Mouse (Mus musculus) limb, embryonic 15.5 days (tissue): ENCODE measurements around the gene Hsd11b1. TPM values are rescaled to one million over a fixed set of nuclear protein-coding genes. Genes with fewer than 3 reads are reported as not detected.
A peak's percentile ranks its signal among the peaks of the same experiment; 100 is the strongest.

ENCODE experiments used
- ATAC-seq: fragments of 200-750 bp; cut with Nextera tagmentation; 2 replicates; pipeline ENCODE4 v1.8.0; 2017; ENCODE audit warnings: low read depth, moderate TSS enrichment; ENCODE audit not compliant: insufficient number of reproducible peaks, low FRiP score, low TSS enrichment
- H3K27ac ChIP-seq: fragments of 300-500 bp; sonication (generic); 2 replicates; pipeline ENCODE4 v1.5.1; 2015; ENCODE audit warnings: moderate library complexity, mild to moderate bottlenecking, inconsistent platforms
- H3K27me3 ChIP-seq: fragments of 300-500 bp; sonication (generic); 2 replicates; pipeline ENCODE4 v1.6.1; 2015; ENCODE audit warnings: inconsistent platforms
- H3K36me3 ChIP-seq: fragments of 300-500 bp; sonication (generic); 2 replicates; pipeline ENCODE4 v1.6.1; 2015; ENCODE audit warnings: inconsistent platforms
- H3K4me1 ChIP-seq: fragments of 300-500 bp; sonication (generic); 2 replicates; pipeline ENCODE4 v1.6.1; 2015; ENCODE audit warnings: inconsistent platforms
- H3K4me2 ChIP-seq: fragments of 300-500 bp; sonication (generic); 2 replicates; pipeline ENCODE4 v1.6.1; 2015; ENCODE audit warnings: mild to moderate bottlenecking, inconsistent platforms
- H3K4me3 ChIP-seq: fragments of 300-500 bp; sonication (generic); 2 replicates; pipeline ENCODE4 v1.5.1; 2015; ENCODE audit warnings: mild to moderate bottlenecking, inconsistent platforms
- H3K9ac ChIP-seq: fragments of 300-500 bp; sonication (generic); 2 replicates; pipeline ENCODE4 v1.6.1; 2015; ENCODE audit warnings: inconsistent platforms
- H3K9me3 ChIP-seq: fragments of 300-500 bp; sonication (generic); 2 replicates; pipeline ENCODE4 v1.6.1; 2016; ENCODE audit warnings: inconsistent platforms
- WGBS: fragments of 180-500 bp; shearing (Covaris S2); methylation state at CpG from one replicate; pipeline ENCODE4 v1.1.7; 2015; 5-methylcytosine and 5-hydroxymethylcytosine counted together
- polyA plus RNA-seq: library from polyadenylated mRNA; unstranded; fragments of >200 nt; fragmentation: Nextera tagmentation; extraction: Ambion mirVana; gene quantifications from 2 replicates; pipeline ENCODE4 v1.2.1, GENCODE M21; 2015

Gene Hsd11b1
- polyA plus RNA-seq, 1 experiment from 2014 or later = 6.8 TPM

- ATAC-seq = no peak
- Histone ChIP-seq H3K27ac (no peak overlapping the region), H3K4me2 (no peak overlapping the region), H3K4me3 (no peak overlapping the region), H3K36me3 (no peaks in the 10 kb centered on the region), H3K4me1 (no peaks in the 10 kb centered on the region), H3K27me3 (no peaks in the 10 kb centered on the region), H3K9ac (no peak overlapping the region), H3K9me3 (no peaks in the 10 kb centered on the region)
- WGBS = 67% methylated on average over 5 of the region's 5 CpGs
Measured at GRCm38 (mm10) chr1:193214053-193214452, 49.8 kb downstream of the Hsd11b1 start.

DNA sequence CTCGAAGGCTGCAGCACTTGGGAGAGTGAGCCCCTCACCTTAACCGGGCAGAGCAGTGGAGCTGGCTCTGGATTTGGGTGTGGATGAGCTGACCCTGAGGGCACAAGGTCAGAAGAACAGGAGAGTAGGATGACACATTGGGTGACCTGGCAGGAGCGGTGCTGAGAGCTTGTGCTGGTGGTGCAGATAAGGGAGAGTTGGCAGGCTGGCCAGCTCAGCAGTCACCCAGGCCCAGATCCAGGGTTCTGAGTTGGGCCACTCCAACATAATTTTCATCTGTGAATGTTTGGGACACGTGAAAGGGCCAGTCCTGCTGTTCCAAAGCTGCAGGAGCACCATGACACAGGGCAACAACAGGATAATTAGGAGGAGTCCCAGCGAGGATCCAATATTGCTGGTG is 52.5 kb downstream of the Hsd11b1 start:
- no peak overlapping the region for H3K9ac ChIP-seq
- H3K4me3 ChIP-seq = no peak overlapping the region
- WGBS = 71% methylated on average over 5 of the region's 5 CpGs
- no peak overlapping the region for H3K4me2 ChIP-seq
- no peaks in the 10 kb centered on the region for H3K9me3 ChIP-seq
- no peak for ATAC-seq
- no peaks in the 10 kb centered on the region for H3K4me1 ChIP-seq
- no peak overlapping the region for H3K27ac ChIP-seq
- no peaks in the 10 kb centered on the region for H3K36me3 ChIP-seq
- no peaks in the 10 kb centered on the region for H3K27me3 ChIP-seq

GRCm38 (mm10) chr1:193208178-193208577 is 55.7 kb downstream of the Hsd11b1 start:
- Histone ChIP-seq H3K4me2 (no peak overlapping the region), H3K4me3 (no peak overlapping the region), H3K36me3 (no peaks in the 10 kb centered on the region), H3K27ac (no peak overlapping the region), H3K27me3 (no peaks in the 10 kb centered on the region), H3K4me1 (no peaks in the 10 kb centered on the region), H3K9me3 (no peaks in the 10 kb centered on the region), H3K9ac (no peak overlapping the region)
- ATAC-seq = peak; percentile 36; the same call in 1 of the 2 replicates
- WGBS = 32% methylated on average over 2 of the region's 2 CpGs

DNA sequence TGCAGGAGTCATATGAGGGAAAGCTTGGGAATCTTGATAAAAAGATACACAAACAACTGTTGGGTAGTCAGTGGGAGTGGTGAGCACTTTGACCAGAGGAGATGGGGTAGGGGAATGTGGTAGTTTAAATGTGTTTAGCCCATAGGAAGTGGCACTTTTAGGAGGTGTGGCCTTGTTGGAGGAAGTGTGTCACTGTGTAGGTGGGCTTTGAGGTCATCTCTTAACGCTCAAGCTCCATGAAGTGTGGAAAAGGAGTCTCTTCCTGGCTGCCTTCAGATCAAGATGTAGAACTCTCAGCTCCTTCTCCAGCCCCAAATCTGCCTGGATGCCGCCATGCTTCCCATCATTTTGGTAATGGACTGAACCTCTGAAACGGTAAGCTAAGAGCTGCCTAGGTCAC is 56.4 kb downstream of the Hsd11b1 start, which contains the start of gene Lamb3:
Lamb3 (plus strand) TSS at position 197 of the 400 bp plus-strand sequence.
- Histone ChIP-seq H3K4me2 (no peak within 1 kb of the TSS), H3K4me3 (no peak within 1 kb of the TSS), H3K4me1 (no peaks in the 10 kb centered on the region), H3K9me3 (no peaks in the 10 kb centered on the region), H3K27me3 (no peaks in the 10 kb centered on the region), H3K36me3 (no peaks in the 10 kb centered on the region), H3K27ac (no peak within 1 kb of the TSS), H3K9ac (no peak within 1 kb of the TSS)
- 91% methylated on average over 3 of the region's 3 CpGs for WGBS
- ATAC-seq = no peak

DNA sequence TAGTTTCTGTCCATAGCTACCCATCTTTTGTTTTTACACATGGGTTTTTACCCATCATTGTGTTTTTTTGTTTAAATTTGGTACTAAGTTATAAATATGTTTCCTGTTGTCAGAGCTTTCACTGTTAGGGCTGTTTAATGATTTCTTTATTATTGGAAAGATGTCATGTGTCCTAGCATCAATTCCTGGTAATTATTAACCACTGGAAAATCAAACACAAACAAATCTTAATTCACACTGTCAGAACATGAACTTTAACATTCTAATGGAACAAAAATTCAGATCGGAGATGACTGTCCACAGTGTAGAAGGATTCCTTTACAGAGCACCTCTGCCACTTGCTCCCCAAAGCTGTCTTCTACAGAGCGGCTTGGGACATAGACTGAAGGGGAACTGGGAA is 58.4 kb downstream of the Hsd11b1 start:
- H3K4me3 ChIP-seq = no peak overlapping the region
- H3K9ac ChIP-seq = no peak overlapping the region
- H3K27ac ChIP-seq = no peak overlapping the region
- H3K27me3 ChIP-seq = no peaks in the 10 kb centered on the region
- ATAC-seq = no peak
- 94% methylated on average over 2 of the region's 2 CpGs for WGBS
- no peaks in the 10 kb centered on the region for H3K9me3 ChIP-seq
- H3K4me2 ChIP-seq = no peak overlapping the region
- no peaks in the 10 kb centered on the region for H3K36me3 ChIP-seq
- no peaks in the 10 kb centered on the region for H3K4me1 ChIP-seq

GRCm38 (mm10) chr1:193203821-193204220 is 60.1 kb downstream of the Hsd11b1 start:
- Histone ChIP-seq H3K4me1 (no peaks in the 10 kb centered on the region), H3K4me3 (no peak overlapping the region), H3K9ac (no peak overlapping the region), H3K4me2 (no peak overlapping the region), H3K36me3 (no peaks in the 10 kb centered on the region), H3K27ac (no peak overlapping the region), H3K27me3 (no peaks in the 10 kb centered on the region), H3K9me3 (no peaks in the 10 kb centered on the region)
- WGBS = 38% methylated on average over 2 of the region's 2 CpGs
- no peak for ATAC-seq

GRCm38 (mm10) chr1:193201383-193201778 is 62.5 kb downstream of the Hsd11b1 start, which contains the start of gene Traf3ip3:
TSS of gene Traf3ip3 (minus strand) at chr1:193201703.
- Histone ChIP-seq H3K36me3 (no peaks in the 10 kb centered on the region), H3K9me3 (no peaks in the 10 kb centered on the region), H3K4me2 (no peak within 1 kb of the TSS), H3K4me3 (no peak within 1 kb of the TSS), H3K27ac (no peak within 1 kb of the TSS), H3K9ac (no peak within 1 kb of the TSS), H3K27me3 (no peaks in the 10 kb centered on the region), H3K4me1 (no peaks in the 10 kb centered on the region)
- WGBS = 54% methylated on average over 5 of the region's 5 CpGs
- no peak for ATAC-seq

GRCm38 (mm10) chr1:193200640-193201382 is 63.1 kb downstream of the Hsd11b1 start:
- Histone ChIP-seq H3K9ac (no peak overlapping the region), H3K4me3 (no peak overlapping the region), H3K9me3 (no peaks in the 10 kb centered on the region), H3K27me3 (no peaks in the 10 kb centered on the region), H3K4me1 (no peaks in the 10 kb centered on the region), H3K4me2 (no peak overlapping the region), H3K36me3 (no peaks in the 10 kb centered on the region), H3K27ac (no peak overlapping the region)
- WGBS = 79% methylated on average over 8 of the region's 8 CpGs
- no peak for ATAC-seq

- Histone ChIP-seq H3K9ac (no peak overlapping the region), H3K9me3 (no peaks in the 10 kb centered on the region), H3K36me3 (no peaks in the 10 kb centered on the region), H3K4me3 (no peak overlapping the region), H3K27ac (no peak overlapping the region), H3K4me1 (peaks cover 5% of the 10 kb centered on the region; the same call in 1 of the 2 replicates), H3K27me3 (no peaks in the 10 kb centered on the region), H3K4me2 (no peak overlapping the region)
- 89% methylated on average over 2 of the region's 2 CpGs for WGBS
- ATAC-seq = peak; percentile 17; the same call in 1 of the 2 replicates
Measured at GRCm38 (mm10) chr1:193198312-193198711, 65.6 kb downstream of the Hsd11b1 start.

DNA sequence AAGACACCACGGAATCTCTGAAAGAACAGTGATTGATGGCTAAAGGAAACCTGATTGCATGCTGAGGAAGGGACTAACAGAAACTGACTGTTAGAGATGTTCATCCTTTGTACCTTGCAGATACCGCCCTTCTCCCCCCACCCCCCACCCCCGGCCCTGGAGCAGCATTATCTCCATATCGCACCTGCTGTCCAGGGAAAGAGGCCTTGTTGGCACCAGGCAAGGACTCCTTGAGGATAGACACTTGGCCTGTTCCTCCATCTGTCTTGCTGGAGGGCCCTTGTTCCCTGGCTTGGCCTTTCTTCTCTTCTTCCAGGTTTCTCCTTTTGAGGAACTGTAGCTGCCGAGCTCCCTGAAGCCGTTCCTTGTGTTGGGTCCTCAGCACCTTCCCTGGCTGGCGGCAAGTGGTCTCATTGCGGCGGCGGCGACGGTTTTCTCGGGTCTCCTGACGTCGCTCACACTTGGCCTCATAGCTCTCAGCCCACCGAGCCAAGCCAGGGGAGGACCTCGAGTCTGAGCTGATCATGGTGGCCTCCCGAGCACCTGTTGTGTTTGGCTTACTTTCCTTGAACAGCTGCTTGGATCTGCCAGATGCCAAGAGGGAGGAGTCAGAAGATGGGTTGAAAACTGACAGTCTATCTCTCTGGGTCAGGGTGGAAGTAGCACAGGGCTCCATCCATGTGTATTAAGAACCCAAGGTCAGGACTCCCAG is 66.2 kb downstream of the Hsd11b1 start:
- Histone ChIP-seq H3K4me3 (no peak overlapping the region), H3K9me3 (no peaks in the 10 kb centered on the region), H3K4me2 (no peak overlapping the region), H3K36me3 (no peaks in the 10 kb centered on the region), H3K4me1 (peaks cover 5% of the 10 kb centered on the region; the same call in 1 of the 2 replicates), H3K27ac (no peak overlapping the region), H3K27me3 (no peaks in the 10 kb centered on the region), H3K9ac (no peak overlapping the region)
- ATAC-seq = no peak
- 84% methylated on average over 18 of the region's 18 CpGs for WGBS

DNA sequence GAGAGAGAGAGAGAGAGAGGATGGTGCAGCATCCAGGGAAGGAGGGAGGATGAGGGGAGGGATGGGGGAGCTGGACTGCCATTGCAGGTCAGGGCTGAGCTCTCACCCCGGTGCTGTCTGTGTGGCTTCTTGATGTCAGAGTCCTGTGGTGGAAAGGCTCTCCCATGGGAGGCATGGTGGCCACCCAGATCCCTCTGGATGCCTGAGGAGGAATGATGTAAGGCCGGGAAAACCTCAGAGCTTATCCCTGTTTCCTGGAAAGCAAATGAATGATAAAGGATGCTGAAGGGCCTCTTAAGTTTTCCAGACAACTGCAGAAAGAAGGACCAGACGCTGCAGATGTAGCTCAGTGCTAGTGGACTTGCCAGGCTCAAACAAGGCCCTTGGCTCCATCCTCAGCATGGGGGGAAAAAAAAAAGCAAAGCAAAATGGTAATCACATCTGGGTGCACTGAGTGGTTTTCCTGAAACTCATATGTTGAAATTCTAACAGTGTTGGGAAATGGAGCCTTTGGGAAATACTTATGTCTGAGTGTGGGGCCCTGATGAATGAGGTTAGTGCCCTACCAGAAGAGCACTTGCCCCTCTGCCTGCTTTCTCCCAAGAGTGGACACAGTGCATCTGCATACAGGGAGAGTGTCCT is 68.6 kb downstream of the Hsd11b1 start:
- H3K27ac ChIP-seq = no peak overlapping the region
- H3K27me3 ChIP-seq = no peaks in the 10 kb centered on the region
- H3K9me3 ChIP-seq = no peaks in the 10 kb centered on the region
- no peaks in the 10 kb centered on the region for H3K36me3 ChIP-seq
- no peak overlapping the region for H3K9ac ChIP-seq
- ATAC-seq = no peak
- WGBS = 68% methylated on average over 3 of the region's 3 CpGs
- H3K4me2 ChIP-seq = no peak overlapping the region
- peaks cover 21% of the 10 kb centered on the region for H3K4me1 ChIP-seq
- H3K4me3 ChIP-seq = no peak overlapping the region
